Mouse (Mus musculus) brain, adult 2 months (tissue): ENCODE results near the gene Hes6.
A peak's percentile ranks its signal among the peaks of the same experiment; 100 is the strongest.

Source experiments
- DNase-seq: peaks from one replicate; pipeline ENCODE4 v3.0.0; 2011; ENCODE audit warnings: low read depth, low spot score

Hes6 gene

DNA sequence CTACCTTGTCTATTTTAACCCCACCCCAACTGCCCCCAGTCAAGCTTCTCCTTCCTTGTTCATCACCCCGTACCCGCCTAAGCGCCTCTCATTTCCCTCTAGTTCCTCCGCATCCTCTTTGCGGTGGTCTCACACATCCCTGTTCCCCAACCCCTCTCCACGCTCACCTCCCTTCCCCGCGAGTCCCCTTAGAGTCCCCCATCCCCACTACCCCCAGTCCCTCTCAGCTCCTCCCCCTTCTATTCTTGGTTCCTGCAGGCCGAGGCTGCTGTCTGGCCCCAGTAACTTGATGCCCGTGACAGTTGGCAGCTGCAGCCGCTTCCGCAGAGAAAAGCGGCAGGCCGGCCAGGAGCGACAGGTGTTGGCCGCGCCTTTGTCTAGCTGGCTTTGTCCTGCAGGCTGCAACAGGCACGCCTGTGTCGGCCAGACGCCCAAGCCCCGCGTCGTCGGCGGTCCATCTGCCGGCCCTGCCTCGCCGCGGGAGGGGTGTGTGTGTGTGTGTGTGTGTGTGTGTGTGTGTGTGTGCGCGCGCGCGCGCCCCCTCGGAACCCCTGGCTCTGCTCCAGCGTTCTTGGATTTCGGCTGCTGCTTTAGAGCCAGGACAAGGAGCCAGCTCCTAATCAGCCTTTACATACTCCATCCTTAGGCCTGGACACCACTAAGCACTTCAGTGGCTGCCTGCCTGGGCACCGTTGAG is at the start of gene Hes6:
Hes6 (minus strand) TSS at position 141 of the 697 bp plus-strand sequence.
- peak; percentile 90 for DNase-seq

- DNase-seq = no peak
Measured at GRCm38 (mm10) chr1:91463336-91463995, 49.6 kb upstream of the Hes6 start.

- DNase-seq = peak; percentile 33
Measured at GRCm38 (mm10) chr1:91460564-91460963, 46.7 kb upstream of the Hes6 start.

- no peak for DNase-seq
Measured at GRCm38 (mm10) chr1:91460069-91460468, 46.2 kb upstream of the Hes6 start.

DNA sequence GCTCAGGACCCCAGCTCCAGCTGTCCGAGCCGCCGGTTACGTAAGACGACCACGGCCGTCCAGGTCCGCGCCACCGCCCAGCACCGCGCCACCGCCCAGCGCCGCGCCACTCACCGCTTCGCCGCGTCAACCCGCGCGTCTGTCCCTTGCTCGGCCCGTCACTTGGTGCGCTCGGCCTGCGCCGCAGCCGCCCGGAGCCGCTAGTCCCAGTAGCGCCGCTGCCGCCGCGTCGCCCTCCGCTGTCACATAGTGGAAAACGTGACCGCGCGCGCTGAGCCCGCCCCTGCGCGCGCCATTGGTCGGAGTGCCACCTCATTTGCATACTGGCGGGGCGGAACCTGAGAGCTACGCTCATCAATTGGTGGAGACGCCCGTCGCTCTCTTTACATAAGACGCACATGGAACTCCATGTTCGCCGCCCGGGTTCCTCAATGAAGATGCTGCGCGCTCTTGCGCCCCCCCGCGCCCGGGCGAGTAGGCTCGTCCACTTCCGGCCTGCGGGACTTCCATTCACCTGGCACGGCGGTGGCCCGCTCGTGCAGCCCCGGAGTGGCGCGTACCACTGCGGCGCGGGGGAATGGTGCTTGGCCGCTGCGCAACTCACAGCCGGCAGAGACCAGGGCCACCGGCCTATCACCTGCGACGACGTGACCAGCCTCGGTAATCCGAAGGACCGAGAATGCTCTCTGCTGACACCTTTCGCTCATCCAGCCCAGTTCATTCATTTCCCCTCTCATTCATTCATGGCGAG is 45.4 kb upstream of the Hes6 start, which contains the start of gene Per2:
Per2 (minus strand) TSS at position 266 of the 751 bp plus-strand sequence.
- peak; percentile 100 for DNase-seq

- DNase-seq = peak; percentile 94
Measured at GRCm38 (mm10) chr1:91458223-91458861, 44.5 kb upstream of the Hes6 start.

- peak; percentile 90 for DNase-seq
Measured at GRCm38 (mm10) chr1:91457698-91458097, 43.9 kb upstream of the Hes6 start.

DNA sequence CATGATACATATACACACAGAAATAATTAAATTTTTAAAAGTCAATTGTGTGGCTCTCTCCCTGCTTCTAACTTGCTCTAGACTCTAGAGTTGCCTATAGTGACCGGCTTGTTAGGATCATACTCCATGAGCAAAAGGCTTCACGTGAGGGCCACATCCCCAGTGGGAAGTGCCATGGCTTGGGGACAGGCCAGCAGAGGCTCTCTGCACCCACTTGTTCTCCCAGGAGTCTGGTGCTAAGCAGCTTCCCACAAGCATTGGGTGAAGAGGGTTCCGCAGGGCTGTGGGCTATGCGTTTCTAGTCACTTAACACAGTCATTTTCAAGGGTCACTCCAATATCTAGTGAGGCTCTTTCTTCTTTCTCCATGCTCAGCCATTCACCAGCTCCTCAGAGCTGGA is 43.3 kb upstream of the Hes6 start:
- DNase-seq = no peak

DNA sequence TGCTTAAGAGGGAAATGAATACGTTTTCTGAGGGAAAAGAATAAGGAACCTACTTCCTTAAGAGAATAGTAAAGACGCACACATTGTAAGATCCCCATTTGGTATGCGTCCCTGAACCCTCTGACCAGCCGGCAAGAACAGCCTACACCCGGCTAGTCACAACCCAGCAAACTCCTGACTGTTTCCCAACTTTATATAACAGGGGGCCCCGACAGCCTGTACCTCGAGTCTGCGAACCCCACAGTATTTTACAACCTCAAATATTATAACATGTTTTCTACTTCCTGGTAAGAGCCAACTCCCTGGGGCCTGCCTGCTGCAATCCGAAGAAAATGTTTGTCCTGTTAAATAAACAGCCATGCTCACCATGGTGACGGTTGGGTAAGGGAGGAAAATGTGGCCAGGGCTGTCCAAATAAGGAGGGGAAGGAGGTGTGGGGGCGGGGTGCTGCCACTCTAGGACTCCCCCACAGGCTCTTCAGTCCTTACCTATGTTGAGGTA is 42.5 kb upstream of the Hes6 start:
- DNase-seq = peak; percentile 43

DNA sequence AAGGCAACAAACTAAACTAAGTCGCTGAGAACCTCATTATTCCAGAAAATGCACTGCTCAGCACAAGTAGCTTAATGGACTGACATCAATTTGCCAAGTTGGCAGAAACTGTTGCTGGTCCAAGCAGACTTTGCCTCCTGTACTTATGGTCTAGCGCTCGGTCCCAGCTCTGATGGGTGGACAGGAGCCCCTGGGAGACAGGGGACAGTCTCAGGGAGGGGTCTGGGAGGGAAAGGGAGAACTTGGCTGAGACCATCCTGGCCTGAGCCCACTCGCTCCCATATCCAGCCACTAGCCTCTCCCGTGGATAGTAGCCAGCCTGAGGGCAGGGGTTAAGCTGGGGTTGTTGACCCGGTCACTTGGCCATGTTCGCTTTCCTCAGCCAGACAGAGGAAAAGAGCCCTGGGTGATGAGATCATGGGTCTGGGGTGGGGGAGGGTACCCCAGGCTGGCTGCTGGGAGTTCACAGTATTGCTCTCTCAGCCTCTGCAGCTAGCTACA is 41.9 kb upstream of the Hes6 start:
- DNase-seq = no peak

- no peak for DNase-seq
Measured at GRCm38 (mm10) chr1:91454927-91455326, 41.1 kb upstream of the Hes6 start.

- no peak for DNase-seq
Measured at GRCm38 (mm10) chr1:91454366-91454765, 40.5 kb upstream of the Hes6 start.

DNA sequence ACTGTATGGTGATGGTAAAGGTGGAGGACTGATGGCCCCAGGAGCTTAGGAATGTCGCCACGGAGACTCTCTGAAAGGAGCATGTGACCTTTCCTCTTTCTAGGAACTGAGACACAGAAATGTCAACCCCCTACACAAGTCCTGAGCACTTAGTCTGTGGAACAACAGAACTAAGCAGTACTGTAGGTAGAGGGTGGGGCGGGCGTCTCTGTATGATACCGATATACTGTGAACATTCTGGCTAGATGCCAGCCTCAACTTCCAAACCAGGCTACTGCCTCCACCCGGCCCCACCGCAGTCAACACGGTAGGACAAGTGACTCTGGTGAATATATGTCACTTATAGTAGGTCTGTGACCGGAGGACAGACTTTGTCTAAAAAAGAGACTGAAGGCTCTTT is 40.1 kb upstream of the Hes6 start:
- DNase-seq = no peak

DNA sequence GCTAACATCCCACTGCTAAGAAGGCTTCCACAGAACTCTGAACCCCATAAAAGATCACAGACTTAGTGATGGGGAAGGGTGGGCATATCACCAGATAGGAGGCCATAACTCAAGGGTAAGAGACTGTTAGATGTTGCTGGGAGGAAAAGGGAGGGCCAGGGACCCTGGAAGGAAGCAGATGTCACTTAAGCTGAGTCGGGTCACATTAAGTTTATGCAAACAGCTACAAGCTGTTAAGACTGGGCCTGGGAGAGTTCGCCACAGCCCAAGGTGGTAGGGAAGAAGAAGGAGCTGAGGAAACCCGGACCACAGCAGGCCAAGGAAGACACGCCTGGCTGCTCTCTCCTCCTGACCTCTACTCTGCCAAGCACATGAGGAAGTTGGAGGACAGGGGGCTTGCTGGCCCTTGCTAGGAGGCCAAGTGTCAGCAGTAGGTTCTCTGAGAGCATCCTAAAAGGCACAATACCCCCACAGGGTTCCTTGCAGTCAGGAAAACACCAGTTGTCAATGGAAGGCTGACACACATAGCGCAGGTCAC is 37.8 kb upstream of the Hes6 start:
- DNase-seq = no peak

GRCm38 (mm10) chr1:91450851-91451250 is 37.0 kb upstream of the Hes6 start:
- no peak for DNase-seq

DNA sequence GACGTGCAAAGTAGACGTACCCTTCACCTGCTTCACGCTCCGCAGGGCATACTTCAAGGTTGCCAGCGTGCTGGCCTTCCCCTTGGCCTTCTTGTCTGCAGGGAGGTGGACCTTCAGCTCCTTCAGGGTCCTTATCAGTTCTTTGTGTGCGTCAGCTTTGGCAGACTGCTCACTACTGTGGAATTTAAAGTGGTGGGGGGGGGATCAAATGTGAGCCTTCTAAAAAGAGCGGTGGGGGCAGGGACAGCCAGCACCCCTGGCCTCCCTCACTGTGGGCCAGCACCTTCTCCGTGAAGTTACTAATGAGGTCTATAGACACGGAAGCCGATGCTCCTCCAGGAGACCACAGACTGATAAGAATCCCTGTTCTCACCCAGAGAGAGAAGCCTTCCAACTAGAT is 34.9 kb upstream of the Hes6 start:
- no peak for DNase-seq

GRCm38 (mm10) chr1:91446511-91446910 is 32.7 kb upstream of the Hes6 start:
- no peak for DNase-seq

- DNase-seq = peak; percentile 63
Measured at GRCm38 (mm10) chr1:91446060-91446459, 32.2 kb upstream of the Hes6 start.

GRCm38 (mm10) chr1:91444841-91445830 is 31.3 kb upstream of the Hes6 start:
- peak; percentile 82 for DNase-seq

DNA sequence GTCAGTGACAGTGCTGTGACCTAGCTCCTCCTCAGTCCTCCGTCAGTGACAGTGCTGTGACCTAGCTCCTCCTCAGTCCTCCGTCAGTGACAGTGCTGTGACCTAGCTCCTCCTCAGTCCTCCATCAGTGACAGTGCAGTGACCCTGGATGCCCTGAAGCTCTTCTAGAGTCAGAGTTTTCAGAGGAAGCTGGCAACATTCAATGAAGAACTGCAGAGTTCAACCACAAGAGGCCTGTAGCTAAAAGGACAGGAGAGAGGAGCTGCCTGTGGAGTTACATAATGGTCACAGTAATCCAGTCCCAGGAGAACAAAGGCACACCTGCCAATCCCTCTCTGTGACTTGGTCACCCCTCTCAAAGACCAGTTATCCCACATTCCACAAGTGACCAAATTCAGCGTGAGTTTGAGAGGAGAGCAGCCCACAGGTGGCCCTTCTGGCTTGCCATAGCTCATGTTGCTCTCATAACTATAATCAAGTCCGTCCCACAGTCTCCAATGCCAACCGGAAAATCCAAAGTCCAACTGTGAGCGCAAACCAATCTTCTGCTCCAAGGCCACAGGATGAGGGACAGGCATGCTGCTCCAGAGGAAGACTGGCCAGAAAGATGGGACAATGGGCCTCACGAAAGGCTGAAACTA is 28.6 kb upstream of the Hes6 start:
- no peak for DNase-seq
